Mouse (Mus musculus) megakaryocyte, embryonic 14.5 days (primary cell): Measurements from ENCODE around the gene Fzr1.

Source experiments
- FLI1 ChIP-seq: IDR thresholded peaks from 2 replicates; pipeline ENCODE4 v1.6.1; 2012; ENCODE audit warnings: low read length, inconsistent platforms, mixed read lengths
- GATA1 ChIP-seq: IDR thresholded peaks from 3 replicates; pipeline ENCODE4 v1.6.1; 2012; ENCODE audit warnings: mixed read lengths, low read length, inconsistent platforms, borderline replicate concordance

GRCm38 (mm10) chr10:81340551-81341332, 37.6 kb downstream of the Fzr1 start:
- TF ChIP-seq GATA1 (no peak), FLI1 (no peak)
